Mouse (Mus musculus): Measurements from ENCODE around the gene Pid1. TPM values are rescaled to one million over a fixed set of nuclear protein-coding genes. Genes with fewer than 3 reads are reported as not detected.

Pid1 gene
- polyA plus RNA-seq, 1 experiment from 2014 or later, result 9.7 TPM

DNA sequence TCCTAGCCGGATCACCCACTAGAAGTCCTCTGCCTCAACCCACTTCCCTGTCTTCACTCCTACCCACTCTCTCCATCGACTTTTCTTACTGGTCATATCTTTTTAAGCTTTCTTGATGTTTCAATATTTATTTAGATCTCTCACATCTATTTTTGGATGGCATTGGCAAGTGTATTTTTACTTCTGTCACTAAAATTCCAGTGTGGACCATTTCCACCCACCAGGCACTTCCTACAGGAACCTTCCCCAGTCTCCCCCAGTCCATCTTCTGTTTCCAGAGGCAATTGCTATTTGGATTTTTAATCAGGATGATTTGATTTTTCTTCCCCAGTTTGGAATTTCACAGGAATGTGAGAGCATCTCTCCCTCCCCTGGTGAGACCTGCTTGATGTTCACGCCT, 2.6 kb upstream of the Pid1 start:
- Histone ChIP-seq H3K4me1 (ENCODE audit: control insufficient read depth, insufficient read depth, low read length) (no peaks in the 10 kb centered on the region), H3K4me3 (ENCODE audit: low read length) (no peak overlapping the region), H3K9me3 (replicated peaks; ENCODE audit: control insufficient read depth, low read length) (no peaks in the 10 kb centered on the region), H3K4me2 (ENCODE audit: low read depth, low read length) (no peak overlapping the region), H3K27me3 (ENCODE audit: control insufficient read depth, insufficient read depth, low read length) (no peaks in the 10 kb centered on the region), H3K36me3 (ENCODE audit: control insufficient read depth, insufficient read depth) (no peaks in the 10 kb centered on the region), H3K9ac (ENCODE audit: low read length) (no peak overlapping the region), H3K27ac (ENCODE audit: low read length) (no peak overlapping the region)
- no peak for ATAC-seq (replicated peaks; ENCODE audit: extremely low read depth, insufficient read depth, low FRiP score)
- 57% methylated on average over 3 of the region's 3 CpGs for WGBS

DNA sequence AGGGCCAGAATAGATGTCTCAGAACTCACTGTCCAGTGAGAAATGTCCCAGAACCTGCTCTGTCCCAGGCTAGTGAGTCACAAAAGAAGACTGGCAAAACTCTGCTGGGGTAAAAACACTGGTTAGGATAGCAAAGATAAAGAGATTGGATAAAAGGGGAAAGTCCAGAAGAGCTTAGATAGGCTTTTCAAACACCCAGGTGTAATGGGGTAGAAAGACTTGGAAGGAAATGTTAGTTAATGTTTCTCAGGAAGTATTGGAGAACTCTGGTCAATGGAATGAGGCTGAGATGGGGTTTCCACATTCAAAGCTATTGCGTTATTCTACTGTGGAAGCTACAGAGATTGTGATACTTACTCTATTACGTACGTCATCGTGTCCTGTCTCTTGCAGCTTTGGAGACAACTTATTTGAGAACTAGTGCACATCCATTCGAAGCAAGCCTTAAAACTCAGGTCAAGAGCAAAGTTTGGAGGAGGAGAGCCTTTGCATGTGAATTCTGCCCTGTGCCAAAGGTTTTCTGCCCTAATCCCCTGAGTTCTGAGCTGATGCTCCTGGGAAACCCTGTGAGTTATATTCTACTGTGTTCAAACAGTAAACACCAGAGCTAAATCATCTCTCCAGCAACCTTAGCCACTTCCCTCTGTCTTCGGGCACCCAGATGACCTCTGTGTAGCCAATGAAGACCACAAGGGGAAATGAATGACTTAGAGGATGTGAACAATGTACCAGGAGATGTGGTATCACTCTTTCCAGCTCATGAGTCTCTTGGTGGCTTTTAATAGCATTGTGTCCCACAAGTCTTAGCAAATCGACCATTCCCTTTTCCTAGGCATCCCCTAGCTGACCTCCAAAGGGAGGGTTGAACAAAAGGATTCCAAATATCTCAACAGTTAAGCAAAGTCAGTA, 1.0 kb downstream of the Pid1 start:
- WGBS, result 76% methylated on average over 7 of the region's 7 CpGs
- Histone ChIP-seq H3K36me3 (ENCODE audit: control insufficient read depth, insufficient read depth) (no peaks in the 10 kb centered on the region), H3K27me3 (ENCODE audit: control insufficient read depth, insufficient read depth, low read length) (no peaks in the 10 kb centered on the region), H3K4me2 (ENCODE audit: low read depth, low read length) (no peak overlapping the region), H3K27ac (ENCODE audit: low read length) (no peak overlapping the region), H3K9ac (ENCODE audit: low read length) (no peak overlapping the region), H3K4me3 (ENCODE audit: low read length) (no peak overlapping the region), H3K9me3 (replicated peaks; ENCODE audit: control insufficient read depth, low read length) (no peaks in the 10 kb centered on the region), H3K4me1 (ENCODE audit: control insufficient read depth, insufficient read depth, low read length) (no peaks in the 10 kb centered on the region)
- no peak for ATAC-seq (replicated peaks; ENCODE audit: extremely low read depth, insufficient read depth, low FRiP score)

DNA sequence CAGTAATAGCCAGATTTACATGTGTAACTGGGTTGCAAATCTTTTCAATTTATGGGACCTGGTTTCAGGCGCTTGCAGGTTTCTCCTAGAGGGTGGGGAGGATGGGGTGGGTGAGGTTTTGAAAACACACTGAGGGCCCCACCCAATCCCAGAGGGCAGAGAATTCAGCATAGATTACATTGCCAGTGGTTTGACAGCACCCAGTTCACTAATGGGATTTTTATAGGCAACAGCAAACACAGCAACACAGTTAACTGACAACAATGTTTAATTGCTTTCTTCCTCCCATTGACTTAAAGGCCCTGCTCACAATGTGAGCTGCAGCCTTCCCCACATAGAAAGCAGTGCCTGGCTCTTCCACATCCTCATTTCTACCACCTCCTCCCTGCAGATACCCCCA, 1.8 kb downstream of the Pid1 start:
- Histone ChIP-seq H3K27ac (ENCODE audit: low read length) (no peak overlapping the region), H3K4me3 (ENCODE audit: low read length) (no peak overlapping the region), H3K27me3 (ENCODE audit: control insufficient read depth, insufficient read depth, low read length) (no peaks in the 10 kb centered on the region), H3K9me3 (replicated peaks; ENCODE audit: control insufficient read depth, low read length) (no peaks in the 10 kb centered on the region), H3K4me1 (ENCODE audit: control insufficient read depth, insufficient read depth, low read length) (no peaks in the 10 kb centered on the region), H3K4me2 (ENCODE audit: low read depth, low read length) (no peak overlapping the region), H3K9ac (ENCODE audit: low read length) (no peak overlapping the region), H3K36me3 (ENCODE audit: control insufficient read depth, insufficient read depth) (no peaks in the 10 kb centered on the region)
- WGBS, result 77% methylated on average over 1 of the region's 1 CpGs
- no peak for ATAC-seq (replicated peaks; ENCODE audit: extremely low read depth, insufficient read depth, low FRiP score)

DNA sequence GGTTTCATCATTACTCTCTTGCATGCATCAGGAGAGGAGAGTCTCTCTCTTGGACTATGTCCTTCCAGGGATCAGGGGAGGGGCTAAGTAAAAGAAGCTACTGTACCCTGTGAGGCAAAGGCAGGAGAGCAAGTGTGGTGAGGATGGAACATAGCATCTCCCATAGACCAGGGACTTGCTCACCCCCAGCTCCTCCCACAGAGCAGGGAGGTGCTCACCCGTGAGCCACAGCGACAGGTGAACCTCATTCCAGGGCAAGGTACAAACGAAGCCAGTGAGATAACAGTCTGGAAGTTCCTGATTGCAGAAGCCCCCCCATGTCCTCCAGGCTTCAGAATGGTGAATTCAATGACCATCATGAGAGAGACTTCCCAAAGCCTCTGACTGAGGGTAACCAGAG, 2.6 kb downstream of the Pid1 start:
- WGBS, result 53% methylated on average over 3 of the region's 3 CpGs

DNA sequence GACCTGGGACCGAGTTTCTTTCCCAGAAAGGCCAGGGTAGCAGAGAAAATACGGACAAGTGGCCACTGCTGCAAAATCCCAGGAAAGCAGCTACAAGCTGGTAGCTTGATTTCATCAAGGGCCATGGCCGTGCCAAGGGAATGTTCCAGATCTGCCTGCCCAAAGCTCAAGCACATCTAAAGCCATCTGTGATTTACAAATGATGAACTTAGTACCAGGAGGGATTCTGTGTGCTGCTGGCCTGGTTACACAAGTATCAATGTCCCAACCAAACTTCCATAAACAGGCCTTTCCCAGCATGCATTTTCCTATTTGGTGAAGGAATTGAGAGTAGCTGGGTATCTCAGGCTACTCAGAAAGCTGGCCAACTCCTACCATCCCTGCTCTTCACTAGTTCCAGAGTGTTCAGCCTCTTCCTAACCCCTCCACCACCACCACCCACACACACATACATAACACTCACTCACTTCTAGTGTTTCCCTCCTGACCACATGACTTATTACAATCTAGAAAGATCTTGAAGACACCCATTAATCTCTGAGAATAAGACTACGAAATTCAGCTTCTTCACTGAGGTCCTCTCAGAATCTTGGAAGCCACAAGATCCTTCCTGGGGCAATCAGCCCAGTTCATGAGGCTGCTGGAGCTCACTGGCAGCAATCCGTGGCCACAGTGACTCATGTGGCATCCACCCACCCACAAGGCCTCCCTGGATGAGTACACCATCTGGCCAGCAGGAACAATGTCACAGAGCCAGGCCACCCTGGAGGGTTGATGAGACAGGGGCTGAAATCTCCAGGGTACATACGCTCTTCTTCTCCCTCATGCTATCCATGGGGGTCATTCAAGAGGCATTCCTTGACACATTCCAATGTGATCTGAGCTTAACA, 4.1 kb downstream of the Pid1 start:
- H3K9me3 ChIP-seq (replicated peaks; ENCODE audit: control insufficient read depth, low read length), result no peaks in the 10 kb centered on the region
- ATAC-seq (replicated peaks; ENCODE audit: extremely low read depth, insufficient read depth, low FRiP score), result no peak
- H3K27ac ChIP-seq (ENCODE audit: low read length), result no peak overlapping the region
- H3K4me1 ChIP-seq (ENCODE audit: control insufficient read depth, insufficient read depth, low read length), result no peaks in the 10 kb centered on the region
- no peak overlapping the region for H3K9ac ChIP-seq (ENCODE audit: low read length)
- 70% methylated on average over 6 of the region's 6 CpGs for WGBS
- H3K4me3 ChIP-seq (ENCODE audit: low read length), result no peak overlapping the region
- H3K36me3 ChIP-seq (ENCODE audit: control insufficient read depth, insufficient read depth), result no peaks in the 10 kb centered on the region
- no peaks in the 10 kb centered on the region for H3K27me3 ChIP-seq (ENCODE audit: control insufficient read depth, insufficient read depth, low read length)
- H3K4me2 ChIP-seq (ENCODE audit: low read depth, low read length), result no peak overlapping the region

More for the DNA sequence above, 2.6 kb downstream of the Pid1 start:
- H3K27me3 ChIP-seq (ENCODE audit: control insufficient read depth, insufficient read depth, low read length), result no peaks in the 10 kb centered on the region
- no peak overlapping the region for H3K4me2 ChIP-seq (ENCODE audit: low read depth, low read length)
- ATAC-seq (replicated peaks; ENCODE audit: extremely low read depth, insufficient read depth, low FRiP score), result no peak
- no peak overlapping the region for H3K27ac ChIP-seq (ENCODE audit: low read length)
- H3K9me3 ChIP-seq (replicated peaks; ENCODE audit: control insufficient read depth, low read length), result no peaks in the 10 kb centered on the region
- H3K4me3 ChIP-seq (ENCODE audit: low read length), result no peak overlapping the region
- H3K4me1 ChIP-seq (ENCODE audit: control insufficient read depth, insufficient read depth, low read length), result no peaks in the 10 kb centered on the region
- no peaks in the 10 kb centered on the region for H3K36me3 ChIP-seq (ENCODE audit: control insufficient read depth, insufficient read depth)
- no peak overlapping the region for H3K9ac ChIP-seq (ENCODE audit: low read length)

DNA sequence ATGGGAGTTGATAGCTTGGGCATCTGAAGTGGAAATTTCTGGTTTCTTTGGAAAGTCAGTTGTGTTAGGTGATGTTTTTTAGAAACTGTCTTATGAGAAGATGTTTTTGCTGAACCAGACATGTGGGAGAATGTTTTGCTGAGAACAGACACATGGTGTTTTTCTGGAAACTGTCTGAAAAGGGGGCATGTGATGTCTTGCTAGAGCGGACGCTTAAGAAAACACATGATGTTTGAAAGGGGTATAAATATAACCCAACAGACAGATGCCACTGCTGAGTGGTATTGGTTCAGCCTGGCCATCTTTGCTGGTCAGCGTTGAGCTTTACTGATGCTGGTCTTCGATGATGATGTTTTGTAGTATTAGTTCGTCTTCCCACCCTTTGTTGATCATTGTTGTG, 6.8 kb downstream of the Pid1 start:
- Histone ChIP-seq H3K27me3 (ENCODE audit: control insufficient read depth, insufficient read depth, low read length) (no peaks in the 10 kb centered on the region), H3K9me3 (replicated peaks; ENCODE audit: control insufficient read depth, low read length) (no peaks in the 10 kb centered on the region), H3K4me2 (ENCODE audit: low read depth, low read length) (no peak overlapping the region), H3K9ac (ENCODE audit: low read length) (no peak overlapping the region), H3K27ac (ENCODE audit: low read length) (no peak overlapping the region), H3K4me1 (ENCODE audit: control insufficient read depth, insufficient read depth, low read length) (no peaks in the 10 kb centered on the region), H3K4me3 (ENCODE audit: low read length) (no peak overlapping the region), H3K36me3 (ENCODE audit: control insufficient read depth, insufficient read depth) (no peaks in the 10 kb centered on the region)
- no peak for ATAC-seq (replicated peaks; ENCODE audit: extremely low read depth, insufficient read depth, low FRiP score)
- WGBS, result 83% methylated on average over 5 of the region's 5 CpGs

DNA sequence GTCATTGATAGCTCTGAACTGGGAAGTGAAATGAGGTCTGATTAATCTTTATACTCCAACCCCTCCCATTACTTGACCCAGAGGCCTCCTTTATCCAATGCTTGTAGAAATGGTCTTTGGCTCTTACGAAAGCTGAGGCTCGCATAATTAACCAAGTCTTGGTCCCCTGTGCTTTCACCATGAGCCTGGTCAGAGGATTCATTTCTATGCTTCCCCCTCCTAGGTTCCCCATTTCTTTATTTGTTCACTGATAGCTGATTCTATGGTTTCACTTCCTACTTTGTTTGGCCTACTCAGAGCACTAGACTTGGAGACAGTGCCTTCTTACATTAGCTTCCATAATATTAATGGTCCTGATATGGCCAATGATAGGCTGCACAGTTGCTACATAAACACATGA, 13.7 kb downstream of the Pid1 start:
- no peak overlapping the region for H3K4me3 ChIP-seq (ENCODE audit: low read length)

DNA sequence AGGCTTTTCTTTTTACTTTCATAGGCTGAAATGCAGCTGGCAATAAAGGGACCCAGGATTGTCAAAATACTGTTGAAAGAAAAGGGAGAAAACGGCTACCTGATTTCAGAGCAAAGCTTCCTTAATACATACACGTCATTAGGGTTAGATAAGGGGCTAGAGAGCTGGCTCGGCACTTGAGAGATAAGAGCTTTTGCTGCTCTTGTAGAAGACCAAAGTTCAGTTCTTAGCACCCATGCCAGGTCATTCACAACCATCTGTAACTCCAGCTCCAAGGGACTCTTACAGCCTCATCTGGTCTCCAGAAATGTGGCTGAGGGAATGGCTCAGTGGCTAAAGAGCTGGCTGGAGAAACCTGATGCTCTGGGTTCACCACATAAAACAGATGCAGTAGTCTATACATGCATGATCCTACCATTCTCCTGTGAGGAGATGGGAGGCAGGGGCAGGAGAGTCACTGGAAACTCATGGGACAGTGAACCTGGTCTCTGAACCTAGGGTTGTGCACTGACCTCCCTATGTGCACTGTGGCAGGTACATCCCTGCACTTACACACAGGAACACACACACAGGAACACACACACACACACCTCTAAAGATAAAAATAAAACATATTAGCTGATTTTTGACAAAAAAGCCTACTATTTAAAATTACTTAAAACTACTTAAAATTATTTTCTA, 16.0 kb downstream of the Pid1 start:
- Histone ChIP-seq H3K9me3 (replicated peaks; ENCODE audit: control insufficient read depth, low read length) (no peaks in the 10 kb centered on the region), H3K4me3 (ENCODE audit: low read length) (no peak overlapping the region), H3K27ac (ENCODE audit: low read length) (no peak overlapping the region), H3K27me3 (ENCODE audit: control insufficient read depth, insufficient read depth, low read length) (no peaks in the 10 kb centered on the region), H3K9ac (ENCODE audit: low read length) (no peak overlapping the region), H3K4me1 (ENCODE audit: control insufficient read depth, insufficient read depth, low read length) (no peaks in the 10 kb centered on the region), H3K4me2 (ENCODE audit: low read depth, low read length) (no peak overlapping the region), H3K36me3 (ENCODE audit: control insufficient read depth, insufficient read depth) (no peaks in the 10 kb centered on the region)
- no peak for ATAC-seq (replicated peaks; ENCODE audit: extremely low read depth, insufficient read depth, low FRiP score)
- 20% methylated on average over 3 of the region's 3 CpGs for WGBS

More for the DNA sequence above, 13.7 kb downstream of the Pid1 start:
- Histone ChIP-seq H3K4me2 (ENCODE audit: low read depth, low read length) (no peak overlapping the region), H3K36me3 (ENCODE audit: control insufficient read depth, insufficient read depth) (no peaks in the 10 kb centered on the region), H3K9me3 (replicated peaks; ENCODE audit: control insufficient read depth, low read length) (no peaks in the 10 kb centered on the region), H3K9ac (ENCODE audit: low read length) (no peak overlapping the region), H3K27me3 (ENCODE audit: control insufficient read depth, insufficient read depth, low read length) (no peaks in the 10 kb centered on the region), H3K27ac (ENCODE audit: low read length) (no peak overlapping the region), H3K4me1 (ENCODE audit: control insufficient read depth, insufficient read depth, low read length) (no peaks in the 10 kb centered on the region)
- 87% methylated on average over 2 of the region's 2 CpGs for WGBS
- no peak for ATAC-seq (replicated peaks; ENCODE audit: extremely low read depth, insufficient read depth, low FRiP score)
